Mouse (Mus musculus) thymus, adult 2 months (tissue): ENCODE measurements around the gene Pidd1.

Source experiments
- CTCF ChIP-seq: fragments of 200-500 bp; IDR thresholded peaks from 2 replicates; pipeline ENCODE4 v1.5.1; 2012; ENCODE audit warnings: mild to moderate bottlenecking, control low read depth, low read length, moderate library complexity, borderline replicate concordance; ENCODE audit not compliant: control insufficient read depth, poor library complexity, insufficient read depth; ENCODE audit errors: extremely low read depth
- POLR2A ChIP-seq: fragments of 200-500 bp; IDR thresholded peaks from 2 replicates; pipeline ENCODE4 v1.6.1; 2012; ENCODE audit warnings: mild to moderate bottlenecking, low read length, control low read depth, moderate library complexity; ENCODE audit not compliant: control insufficient read depth, poor library complexity, insufficient read depth; ENCODE audit errors: extremely low read depth

- TF ChIP-seq POLR2A (no peak), CTCF (no peak)
Measured at GRCm38 (mm10) chr7:141395348-141395747, 48.5 kb downstream of the Pidd1 start.
